Mouse (Mus musculus) lung, adult 18-20 months (tissue): ENCODE data around the gene Slc7a1.
A peak's percentile ranks its signal among the peaks of the same experiment; 100 is the strongest.

Experiments
- DNase-seq, 2 experiments: peaks; one replicate each; pipeline ENCODE4 v3.0.0; 2022; ENCODE audit warnings: mixed read lengths in 2 of 2

Gene Slc7a1

DNA sequence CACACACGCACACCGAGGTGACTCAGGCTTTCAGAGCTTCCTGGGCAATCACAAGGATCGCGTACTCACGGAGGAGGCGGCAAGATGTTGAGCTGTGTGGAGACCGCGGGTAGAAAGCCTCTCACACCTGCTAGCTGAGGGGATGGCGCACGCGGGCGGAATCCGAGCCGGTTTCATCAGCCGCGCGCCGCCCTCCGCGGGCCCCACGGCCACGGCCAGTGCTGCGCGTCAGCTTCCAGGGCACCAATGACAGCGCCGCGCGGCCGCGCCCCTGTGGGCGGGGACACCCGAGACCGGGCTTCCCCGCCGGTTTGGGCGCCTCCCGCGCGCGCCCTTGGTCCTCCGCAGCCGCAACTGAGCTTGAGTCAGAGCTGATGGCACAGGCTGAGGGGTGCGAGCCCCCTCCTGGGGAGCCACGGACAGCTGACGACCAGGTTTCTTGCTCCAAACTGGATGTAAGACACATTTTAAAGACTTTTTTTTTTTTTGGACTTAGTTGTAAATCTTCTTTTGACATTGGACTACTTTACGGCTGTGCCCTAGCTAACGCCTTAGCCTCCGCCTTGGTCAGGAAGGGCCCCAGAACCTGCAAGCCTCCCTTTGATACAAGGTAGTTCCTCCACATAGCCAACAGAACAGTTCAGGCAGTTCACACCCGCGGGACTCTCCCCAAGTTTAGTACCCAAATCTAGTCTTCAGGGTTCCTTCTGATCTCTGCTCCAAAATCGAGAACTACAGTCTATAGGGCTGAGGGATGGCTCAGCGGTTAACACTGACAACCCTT lies at the start of gene Slc7a1:
Slc7a1 (minus strand) TSS at position 245 of the 784 bp plus-strand sequence.
- peak; percentile 90 to 92 for DNase-seq

DNA sequence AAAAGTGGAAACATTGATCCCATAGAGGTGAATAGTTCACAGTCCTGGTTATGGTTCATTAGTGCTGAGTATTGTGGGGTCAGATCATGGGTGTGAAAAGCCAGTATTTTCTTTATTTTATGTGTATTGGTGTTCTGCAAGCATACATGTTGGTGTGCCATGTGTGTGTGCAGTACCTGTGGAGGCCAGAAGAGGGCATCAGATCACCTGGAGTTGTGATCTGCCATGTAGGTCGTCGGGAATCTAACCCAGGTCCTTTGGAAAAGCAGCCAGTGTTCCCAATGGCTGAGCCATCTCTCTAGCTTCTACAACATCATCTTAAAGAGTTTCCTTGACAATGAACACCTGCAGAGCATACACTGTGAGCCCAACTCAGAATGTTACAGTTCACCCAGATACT lies 45.3 kb upstream of the Slc7a1 start:
- no peak for DNase-seq

- DNase-seq = peak; percentile 60 to 68
These were observed 44.0 kb upstream of the Slc7a1 start for GRCm38 (mm10) chr5:148443734-148444133.

DNA sequence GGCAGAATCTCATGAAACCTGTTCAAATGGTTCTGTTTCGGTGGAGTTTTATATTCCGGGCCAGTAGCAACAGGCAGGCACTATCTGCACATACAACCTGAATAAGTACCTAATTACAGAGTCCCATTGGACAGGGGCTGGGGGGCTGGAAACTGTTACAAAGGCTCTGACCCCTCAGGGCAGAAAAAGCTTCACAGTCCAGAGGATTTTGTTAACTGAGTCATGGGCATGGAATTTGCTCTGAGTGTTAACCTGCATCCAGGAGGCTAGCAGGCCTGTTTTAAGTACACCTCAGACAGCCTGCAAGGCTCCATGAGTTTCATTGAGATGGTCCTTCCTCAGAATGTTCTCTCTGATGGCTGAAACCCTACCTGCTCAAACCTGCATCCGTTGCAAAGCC lies 36.0 kb upstream of the Slc7a1 start:
- no peak for DNase-seq

- DNase-seq = no peak
These were observed 32.4 kb upstream of the Slc7a1 start for GRCm38 (mm10) chr5:148432121-148432520.

DNA sequence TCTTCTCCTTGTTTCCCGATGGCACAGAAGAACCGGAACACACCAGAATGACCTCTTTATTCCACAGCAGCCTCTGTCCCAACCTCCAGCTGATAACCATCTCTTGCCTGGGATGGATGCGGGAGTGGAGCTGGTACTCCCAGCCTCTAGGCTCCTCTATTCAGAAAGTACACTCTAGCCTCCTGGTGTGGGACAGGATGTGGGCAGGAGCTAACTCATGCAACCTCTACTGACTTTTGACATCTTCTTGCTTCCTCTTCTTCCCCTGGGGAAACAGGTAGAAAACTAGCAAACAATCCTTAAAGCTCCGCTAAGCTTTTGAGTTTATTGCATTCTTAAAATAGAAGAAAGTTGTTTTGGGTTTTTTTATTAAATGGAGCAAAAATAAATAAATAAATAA lies 29.1 kb upstream of the Slc7a1 start:
- no peak for DNase-seq

- no peak for DNase-seq
These were observed 25.4 kb upstream of the Slc7a1 start for GRCm38 (mm10) chr5:148425136-148425535.

GRCm38 (mm10) chr5:148421326-148421725 lies 21.6 kb upstream of the Slc7a1 start:
- DNase-seq = no peak

- peak; percentile 43 to 58 for DNase-seq
These were observed 19.4 kb upstream of the Slc7a1 start for GRCm38 (mm10) chr5:148419112-148419526.

GRCm38 (mm10) chr5:148418436-148418835 lies 18.7 kb upstream of the Slc7a1 start:
- no peak for DNase-seq

GRCm38 (mm10) chr5:148417756-148418155 lies 18.1 kb upstream of the Slc7a1 start:
- no peak for DNase-seq

DNA sequence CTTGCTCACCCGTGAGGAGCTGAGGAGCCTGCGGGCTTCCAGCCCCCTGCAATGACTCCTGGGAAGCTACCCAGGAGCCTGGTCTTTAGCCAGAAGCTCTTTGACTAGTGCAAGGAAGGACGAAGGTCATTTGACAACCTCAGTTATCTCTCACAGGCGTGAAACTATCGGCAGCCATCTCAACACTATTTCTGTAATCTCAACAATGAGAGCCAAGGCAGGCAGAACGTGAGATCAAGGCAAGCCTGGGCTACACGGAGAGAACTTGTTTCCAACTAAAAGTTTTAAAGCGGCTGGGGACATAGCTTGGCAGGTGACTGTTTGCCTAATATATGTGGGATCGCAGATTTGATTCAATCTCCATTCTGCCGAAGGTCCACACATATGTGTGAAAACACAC lies 16.8 kb upstream of the Slc7a1 start:
- DNase-seq = no peak

DNA sequence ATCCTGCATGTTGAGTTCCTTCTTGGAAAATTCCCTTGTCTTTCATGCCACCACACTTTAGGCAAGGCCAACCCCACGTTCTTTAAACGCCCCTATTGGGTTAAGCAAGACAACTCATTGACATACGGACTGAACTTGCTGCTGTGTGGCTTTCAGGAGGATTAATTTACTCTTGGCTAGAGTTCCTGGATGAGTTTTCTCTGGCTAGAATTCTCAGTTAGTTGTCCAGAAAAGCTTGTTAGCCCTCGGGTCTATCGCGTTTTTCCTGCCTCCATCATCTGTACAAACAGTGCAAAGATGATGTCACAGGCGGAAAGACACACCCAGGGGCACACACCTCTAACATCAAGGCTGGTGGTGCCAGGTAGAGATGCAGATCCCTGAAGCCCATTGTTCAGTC lies 14.5 kb upstream of the Slc7a1 start:
- no peak for DNase-seq

- no peak for DNase-seq
These were observed 12.8 kb upstream of the Slc7a1 start for GRCm38 (mm10) chr5:148412504-148412903.

GRCm38 (mm10) chr5:148409465-148409864 lies 9.8 kb upstream of the Slc7a1 start:
- peak in 1 of 2 experiments; percentile 11 for DNase-seq

GRCm38 (mm10) chr5:148406913-148407312 lies 7.2 kb upstream of the Slc7a1 start:
- no peak for DNase-seq

DNA sequence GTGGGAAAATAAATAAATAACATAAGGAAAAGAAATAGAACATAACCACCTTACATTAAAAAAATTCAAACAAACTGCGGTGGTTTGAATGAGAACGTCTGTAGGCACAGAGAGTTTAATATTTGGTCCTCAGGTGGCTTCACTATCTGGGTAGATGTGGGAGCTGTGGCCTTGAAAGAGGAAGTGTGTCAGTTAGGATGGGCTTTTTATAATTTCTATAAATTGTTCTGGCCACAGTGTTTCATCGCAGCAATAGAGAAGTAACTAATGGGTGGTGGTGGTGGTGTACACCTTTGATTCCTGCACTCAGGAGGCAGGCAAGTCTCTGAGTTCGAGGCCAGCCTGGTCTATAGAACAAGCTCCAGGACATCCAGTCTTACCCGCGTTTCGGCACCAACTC lies 4.8 kb upstream of the Slc7a1 start:
- no peak for DNase-seq

DNA sequence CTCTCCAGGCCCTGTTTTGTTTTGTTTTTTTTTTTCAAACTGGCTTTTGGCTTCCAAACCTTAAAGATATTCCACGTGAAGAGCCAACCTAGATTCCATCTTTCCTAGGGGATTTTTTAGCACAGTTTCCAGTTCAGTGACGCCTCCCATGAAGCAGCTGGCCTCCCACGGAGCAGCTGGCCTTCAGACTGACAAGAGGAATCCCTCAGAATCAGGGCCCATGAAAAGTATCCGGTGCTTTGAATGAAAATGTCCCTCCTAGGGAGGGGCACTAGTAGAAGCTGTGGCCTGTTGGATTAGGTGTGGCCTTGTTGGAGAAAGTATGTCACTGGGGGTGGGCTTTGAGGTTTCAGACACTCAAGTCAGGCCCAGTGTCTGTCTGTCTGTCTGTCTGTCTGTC lies 2.9 kb upstream of the Slc7a1 start:
- no peak for DNase-seq

- peak; percentile 38 to 56 for DNase-seq
These were observed 691 bp downstream of the Slc7a1 start for GRCm38 (mm10) chr5:148398766-148399659.

DNA sequence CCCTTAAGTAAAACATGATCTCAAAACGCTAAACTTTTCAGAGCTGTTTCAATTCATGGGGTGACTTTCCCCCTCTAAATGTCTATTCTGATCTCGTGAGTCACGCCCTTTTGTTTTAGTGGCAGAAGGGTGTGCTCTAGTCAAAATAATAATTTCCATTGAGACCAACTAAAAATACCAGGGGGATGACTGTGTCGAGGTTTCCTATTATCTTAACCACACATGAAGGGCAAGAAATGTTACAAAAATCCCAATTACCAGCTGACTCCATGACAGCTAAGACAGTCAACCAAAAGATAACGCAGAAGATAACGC lies 1.3 kb downstream of the Slc7a1 start:
- no peak for DNase-seq

GRCm38 (mm10) chr5:148397911-148398310 lies 1.8 kb downstream of the Slc7a1 start:
- DNase-seq = no peak

GRCm38 (mm10) chr5:148397418-148397817 lies 2.3 kb downstream of the Slc7a1 start:
- DNase-seq = no peak

- no peak for DNase-seq
These were observed 6.4 kb downstream of the Slc7a1 start for GRCm38 (mm10) chr5:148393316-148393715.

GRCm38 (mm10) chr5:148392831-148393230 lies 6.9 kb downstream of the Slc7a1 start:
- DNase-seq = no peak
